Mouse (Mus musculus) brown adipose tissue, adult 24 weeks (tissue): ENCODE measurements around the gene Depdc1b. TPM values are rescaled to one million over a fixed set of nuclear protein-coding genes. Genes with fewer than 3 reads are reported as not detected.
A peak's percentile ranks its signal among the peaks of the same experiment; 100 is the strongest.

Experiments used
- H3K27ac ChIP-seq: fragments of 200-500 bp; replicated peaks from 2 replicates; pipeline ENCODE4 v1.5.1; 2012; ENCODE audit warnings: low read depth, mild to moderate bottlenecking, low read length
- H3K4me1 ChIP-seq: fragments of 200-500 bp; 2 replicates; pipeline ENCODE4 v1.6.1; 2012; ENCODE audit warnings: low read length, mixed read lengths; ENCODE audit not compliant: control insufficient read depth, insufficient read depth, insufficient read length
- H3K4me3 ChIP-seq: fragments of 200-500 bp; 2 replicates; pipeline ENCODE4 v1.5.1; 2012; ENCODE audit warnings: low read depth, mild to moderate bottlenecking, low read length, moderate library complexity; ENCODE audit not compliant: insufficient read depth
- polyA plus RNA-seq: library from polyadenylated mRNA; stranded (reverse); fragments of >200 nt; gene quantifications from 2 replicates; pipeline ENCODE4 v1.2.4, GENCODE M21; 2012; ENCODE audit not compliant: missing spikeins, insufficient read depth, insufficient read length

Gene Depdc1b
- not detected in 2 replicates for polyA plus RNA-seq

GRCm38 (mm10) chr13:108315702-108316486 lies at the start of gene Depdc1b:
TSS of gene Depdc1b (plus strand) at chr13:108316332.
- peak within 1 kb of the TSS; percentile 64 for H3K4me3 ChIP-seq
- H3K27ac ChIP-seq, result 0 out of 2 replicates have a peak within 1 kb of the TSS, but pooled peaks have one; percentile 4
- H3K4me1 ChIP-seq, result no peaks in the 10 kb centered on the region

GRCm38 (mm10) chr13:108267841-108268634 lies 48.1 kb upstream of the Depdc1b start:
- no peak overlapping the region for H3K4me3 ChIP-seq
- H3K27ac ChIP-seq, result no peak overlapping the region
- H3K4me1 ChIP-seq, result no peaks in the 10 kb centered on the region

GRCm38 (mm10) chr13:108271458-108272148 lies 44.5 kb upstream of the Depdc1b start:
- no peak overlapping the region for H3K4me3 ChIP-seq
- no peak overlapping the region for H3K27ac ChIP-seq
- no peaks in the 10 kb centered on the region for H3K4me1 ChIP-seq

- H3K27ac ChIP-seq, result no peak overlapping the region
- no peak overlapping the region for H3K4me3 ChIP-seq
- H3K4me1 ChIP-seq, result no peaks in the 10 kb centered on the region
Observed at GRCm38 (mm10) chr13:108272332-108272731, 43.8 kb upstream of the Depdc1b start.

GRCm38 (mm10) chr13:108273034-108273433 lies 43.1 kb upstream of the Depdc1b start:
- Histone ChIP-seq H3K27ac (no peak overlapping the region), H3K4me1 (no peaks in the 10 kb centered on the region), H3K4me3 (no peak overlapping the region)

GRCm38 (mm10) chr13:108273456-108273855 lies 42.7 kb upstream of the Depdc1b start:
- no peaks in the 10 kb centered on the region for H3K4me1 ChIP-seq
- no peak overlapping the region for H3K4me3 ChIP-seq
- no peak overlapping the region for H3K27ac ChIP-seq

GRCm38 (mm10) chr13:108276561-108276960 lies 39.6 kb upstream of the Depdc1b start:
- H3K4me3 ChIP-seq, result no peak overlapping the region
- no peaks in the 10 kb centered on the region for H3K4me1 ChIP-seq
- H3K27ac ChIP-seq, result no peak overlapping the region

GRCm38 (mm10) chr13:108277320-108277719 lies 38.8 kb upstream of the Depdc1b start:
- no peaks in the 10 kb centered on the region for H3K4me1 ChIP-seq
- no peak overlapping the region for H3K27ac ChIP-seq
- no peak overlapping the region for H3K4me3 ChIP-seq

GRCm38 (mm10) chr13:108278592-108278991 lies 37.5 kb upstream of the Depdc1b start:
- H3K27ac ChIP-seq, result no peak overlapping the region
- no peak overlapping the region for H3K4me3 ChIP-seq
- no peaks in the 10 kb centered on the region for H3K4me1 ChIP-seq

GRCm38 (mm10) chr13:108284312-108284711 lies 31.8 kb upstream of the Depdc1b start:
- H3K27ac ChIP-seq, result no peak overlapping the region
- H3K4me1 ChIP-seq, result no peaks in the 10 kb centered on the region
- H3K4me3 ChIP-seq, result no peak overlapping the region

GRCm38 (mm10) chr13:108287953-108288352 lies 28.2 kb upstream of the Depdc1b start:
- Histone ChIP-seq H3K4me1 (no peaks in the 10 kb centered on the region), H3K4me3 (no peak overlapping the region), H3K27ac (no peak overlapping the region)

- no peak overlapping the region for H3K4me3 ChIP-seq
- no peaks in the 10 kb centered on the region for H3K4me1 ChIP-seq
- H3K27ac ChIP-seq, result no peak overlapping the region
Observed at GRCm38 (mm10) chr13:108289436-108289835, 26.7 kb upstream of the Depdc1b start.

GRCm38 (mm10) chr13:108290314-108290713 lies 25.8 kb upstream of the Depdc1b start:
- Histone ChIP-seq H3K4me3 (no peak overlapping the region), H3K27ac (no peak overlapping the region), H3K4me1 (no peaks in the 10 kb centered on the region)

- no peaks in the 10 kb centered on the region for H3K4me1 ChIP-seq
- H3K27ac ChIP-seq, result no peak overlapping the region
- H3K4me3 ChIP-seq, result peak overlapping the region; percentile 51
Observed at GRCm38 (mm10) chr13:108297350-108298093, 18.6 kb upstream of the Depdc1b start.
